Mouse (Mus musculus) brain, adult 2 months (tissue): Measurements from ENCODE around the gene Pkd1l2.
A peak's percentile ranks its signal among the peaks of the same experiment; 100 is the strongest.

Experiments
- DNase-seq: peaks from one replicate; pipeline ENCODE4 v3.0.0; 2011; ENCODE audit warnings: low read depth, low spot score

The Pkd1l2 gene

GRCm38 (mm10) chr8:117082399-117082872 lies at the start of gene Pkd1l2:
TSS of gene Pkd1l2 (minus strand) at chr8:117082449.
- DNase-seq = no peak

- no peak for DNase-seq
These were observed 44.8 kb upstream of the Pkd1l2 start for GRCm38 (mm10) chr8:117127063-117127462.

GRCm38 (mm10) chr8:117126411-117126810 lies 44.2 kb upstream of the Pkd1l2 start:
- DNase-seq = no peak

GRCm38 (mm10) chr8:117125854-117126253 lies 43.6 kb upstream of the Pkd1l2 start:
- DNase-seq = no peak

GRCm38 (mm10) chr8:117123850-117124633 lies 41.8 kb upstream of the Pkd1l2 start:
- no peak for DNase-seq

GRCm38 (mm10) chr8:117121277-117121676 lies 39.0 kb upstream of the Pkd1l2 start:
- DNase-seq = no peak

- DNase-seq = peak; percentile 62
These were observed 36.2 kb upstream of the Pkd1l2 start for GRCm38 (mm10) chr8:117118409-117118808.

- no peak for DNase-seq
These were observed 34.3 kb upstream of the Pkd1l2 start for GRCm38 (mm10) chr8:117116534-117116933.

GRCm38 (mm10) chr8:117115676-117116446 lies 33.6 kb upstream of the Pkd1l2 start:
- peak; percentile 40 for DNase-seq

GRCm38 (mm10) chr8:117115094-117115493 lies 32.8 kb upstream of the Pkd1l2 start:
- peak; percentile 24 for DNase-seq

- DNase-seq = no peak
These were observed 30.0 kb upstream of the Pkd1l2 start for GRCm38 (mm10) chr8:117112261-117112660.

GRCm38 (mm10) chr8:117111641-117112040 lies 29.4 kb upstream of the Pkd1l2 start:
- DNase-seq = no peak

- peak; percentile 63 for DNase-seq
These were observed 27.6 kb upstream of the Pkd1l2 start for GRCm38 (mm10) chr8:117109801-117110390.

- no peak for DNase-seq
These were observed 26.9 kb upstream of the Pkd1l2 start for GRCm38 (mm10) chr8:117109018-117109711.

- DNase-seq = peak; percentile 83
These were observed 25.3 kb upstream of the Pkd1l2 start for GRCm38 (mm10) chr8:117107533-117107932.

- DNase-seq = peak; percentile 79
These were observed 15.4 kb upstream of the Pkd1l2 start for GRCm38 (mm10) chr8:117097564-117098191.

GRCm38 (mm10) chr8:117097051-117097563 lies 14.9 kb upstream of the Pkd1l2 start:
- DNase-seq = no peak

- DNase-seq = no peak
These were observed 13.4 kb upstream of the Pkd1l2 start, which contains the start of gene Bco1 for GRCm38 (mm10) chr8:117095647-117096046. TSS of gene Bco1 (plus strand) at chr8:117095854.

- peak; percentile 86 for DNase-seq
These were observed 11.8 kb upstream of the Pkd1l2 start for GRCm38 (mm10) chr8:117094053-117094452.

GRCm38 (mm10) chr8:117089802-117090201 lies 7.6 kb upstream of the Pkd1l2 start:
- DNase-seq = no peak

GRCm38 (mm10) chr8:117087036-117087435 lies 4.8 kb upstream of the Pkd1l2 start:
- no peak for DNase-seq
